Mouse (Mus musculus) CH12.LX (cell line): ENCODE results near the gene Lin7c.

Source experiments
- CTCF ChIP-seq, 2 experiments: IDR thresholded peaks in 1 of 2; conservative IDR thresholded peaks in 1 of 2; 2 replicates each; pipeline ENCODE4 v1.5.1; 2011 to 2012; ENCODE audit warnings: low read depth in 2 of 2, low read length in 2 of 2, improper control_type of control experiment in 1 of 2, inconsistent platforms in 1 of 2, mild to moderate bottlenecking in 1 of 2, moderate library complexity in 1 of 2
- EP300 ChIP-seq: IDR thresholded peaks from 2 replicates; pipeline ENCODE4 v1.6.1; 2011; ENCODE audit warnings: low read length, improper control_type of control experiment
- MAX ChIP-seq: IDR thresholded peaks from 2 replicates; pipeline ENCODE4 v1.6.1; 2011; ENCODE audit warnings: low read length, improper control_type of control experiment
- MYC ChIP-seq: IDR thresholded peaks from 2 replicates; pipeline ENCODE4 v1.6.1; 2011; ENCODE audit warnings: low read depth, mild to moderate bottlenecking, improper control_type of control experiment, low read length
- POLR2A ChIP-seq: IDR thresholded peaks from 2 replicates; pipeline ENCODE4 v1.6.1; 2011; ENCODE audit warnings: low read depth, mild to moderate bottlenecking, improper control_type of control experiment, low read length
- RAD21 ChIP-seq: IDR thresholded peaks from 2 replicates; pipeline ENCODE4 v1.6.1; 2011; ENCODE audit warnings: low read depth, mild to moderate bottlenecking, low read length, improper control_type of control experiment, moderate library complexity
- RCOR1 ChIP-seq: conservative IDR thresholded peaks from 2 replicates; pipeline ENCODE4 v1.6.1; 2012; ENCODE audit warnings: low read depth, mild to moderate bottlenecking, inconsistent platforms, low read length, improper control_type of control experiment
- SIN3A ChIP-seq: IDR thresholded peaks from 2 replicates; pipeline ENCODE4 v1.6.1; 2012; ENCODE audit warnings: low read length, improper control_type of control experiment, inconsistent platforms
- USF2 ChIP-seq: conservative IDR thresholded peaks from 2 replicates; pipeline ENCODE4 v1.6.1; 2011; ENCODE audit warnings: low read depth, low read length, improper control_type of control experiment
- ZKSCAN1 ChIP-seq: IDR thresholded peaks from 2 replicates; pipeline ENCODE4 v1.6.1; 2012; ENCODE audit warnings: low read depth, inconsistent platforms, low read length, improper control_type of control experiment, borderline replicate concordance
- ZMIZ1 ChIP-seq: IDR thresholded peaks from 2 replicates; pipeline ENCODE4 v1.6.1; 2012; ENCODE audit warnings: low read depth, mild to moderate bottlenecking, inconsistent platforms, low read length, improper control_type of control experiment

DNA sequence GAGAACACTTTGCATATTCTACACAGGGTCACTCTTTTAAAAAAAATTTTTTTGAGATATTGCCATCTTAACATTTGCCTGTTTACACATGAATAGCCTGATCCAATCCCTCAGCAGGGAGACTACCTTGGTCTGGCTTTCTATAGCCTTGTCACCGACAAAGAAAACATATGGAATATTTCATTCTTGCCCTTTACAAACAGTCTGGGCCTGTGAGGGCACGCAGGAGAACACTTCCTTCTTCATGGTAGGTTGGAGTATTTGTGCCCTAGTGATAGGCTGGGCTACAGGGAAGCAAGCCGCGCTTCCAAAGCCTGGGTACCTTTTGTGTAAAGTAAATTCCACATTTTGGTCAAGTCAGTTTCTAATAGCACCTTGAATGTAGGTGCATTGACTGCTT lies 38.1 kb downstream of the Lin7c start:
- TF ChIP-seq POLR2A (no peak), CTCF (conservative IDR thresholded peaks at IDR 0.05 in 1 of 2, IDR thresholded peaks at IDR 0.05 in 1 of 2; ENCODE audit: low read depth in 2 of 2, low read length in 2 of 2) (no peak), RAD21 (no peak), EP300 (no peak), ZKSCAN1 (no peak), USF2 (no peak), MYC (no peak), SIN3A (no peak), MAX (no peak), ZMIZ1 (no peak), RCOR1 (no peak)
